Mouse (Mus musculus) CH12.LX (cell line): ENCODE measurements at regions not wholly inside any gene's neighbourhood (a gene's known extent, or its start where the extent isn't known, plus 50 kb on each side); places are given as distances from the start of the nearest gene placed in this dataset.

Source experiments
- DNase-seq: peaks from one replicate; pipeline ENCODE4 v3.0.0-alpha.2; 2013; ENCODE audit errors: extremely low read depth
- H3K27ac ChIP-seq: 2 replicates; pipeline ENCODE4 v1.5.1; 2012; ENCODE audit warnings: low read depth, mild to moderate bottlenecking, control low read depth, moderate library complexity; ENCODE audit not compliant: insufficient read depth
- H3K27me3 ChIP-seq: replicated peaks from 2 replicates; pipeline ENCODE3; 2012; ENCODE audit warnings: inconsistent platforms
- H3K36me3 ChIP-seq, 2 experiments: replicated peaks in 1 of 2; 2 replicates each; pipeline versions ENCODE3 to v1.6.1; 2012; ENCODE audit warnings: inconsistent platforms in 1 of 2, low read length in 1 of 2, mild to moderate bottlenecking in 1 of 2, mixed read lengths in 1 of 2, moderate library complexity in 1 of 2; ENCODE audit not compliant: control insufficient read depth in 1 of 2, insufficient read depth in 1 of 2
- H3K4me1 ChIP-seq, 2 experiments: 2 replicates each; pipeline ENCODE4 v1.6.1; 2012; ENCODE audit warnings: inconsistent platforms in 1 of 2, moderate library complexity in 1 of 2; ENCODE audit not compliant: insufficient read depth in 2 of 2, control insufficient read depth in 1 of 2
- H3K4me2 ChIP-seq: 2 replicates; pipeline ENCODE4 v1.6.1; 2012; ENCODE audit warnings: low read depth, mild to moderate bottlenecking, control low read depth; ENCODE audit not compliant: poor library complexity, insufficient read depth, severe bottlenecking
- H3K4me3 ChIP-seq, 3 experiments: fragments of 150-350 bp in 1 of 3; sonication (generic) in 1 of 3; replicated peaks in 1 of 3; 2 replicates each; pipeline versions ENCODE3 to v1.5.1; 2011 to 2012; ENCODE audit warnings: low read depth in 2 of 3, low read length in 2 of 3, mild to moderate bottlenecking in 2 of 3, moderate library complexity in 2 of 3, control low read depth in 1 of 3, improper control_type of control experiment in 1 of 3, inconsistent platforms in 1 of 3, mixed read lengths in 1 of 3; ENCODE audit not compliant: poor library complexity in 1 of 3
- H3K79me2 ChIP-seq: replicated peaks from 2 replicates; pipeline ENCODE4 v1.6.1; 2012; ENCODE audit warnings: mild to moderate bottlenecking, moderate library complexity; ENCODE audit not compliant: control insufficient read depth, poor library complexity, insufficient read depth, severe bottlenecking; ENCODE audit errors: extremely low read depth
- H3K9ac ChIP-seq: 2 replicates; pipeline ENCODE4 v1.6.1; 2012; ENCODE audit warnings: low read depth, mild to moderate bottlenecking, control low read depth, moderate library complexity; ENCODE audit not compliant: insufficient read depth
- H3K9me3 ChIP-seq: replicated peaks from 2 replicates; pipeline ENCODE3; 2012; ENCODE audit warnings: low read length, inconsistent platforms, mixed read lengths
- BHLHE40 ChIP-seq: IDR thresholded peaks from 2 replicates; pipeline ENCODE4 v1.6.1; 2011; ENCODE audit warnings: mild to moderate bottlenecking, low read depth, low read length, improper control_type of control experiment
- CHD1 ChIP-seq: IDR thresholded peaks from 2 replicates; pipeline ENCODE4 v1.6.1; 2012; ENCODE audit warnings: low read depth, low read length, improper control_type of control experiment, inconsistent platforms
- CTCF ChIP-seq, 2 experiments: IDR thresholded peaks in 1 of 2; conservative IDR thresholded peaks in 1 of 2; 2 replicates each; pipeline ENCODE4 v1.5.1; 2011 to 2012; ENCODE audit warnings: low read depth in 2 of 2, low read length in 2 of 2, improper control_type of control experiment in 1 of 2, inconsistent platforms in 1 of 2, mild to moderate bottlenecking in 1 of 2, moderate library complexity in 1 of 2
- E2F4 ChIP-seq: IDR thresholded peaks from 2 replicates; pipeline ENCODE4 v1.6.1; 2011; ENCODE audit warnings: low read depth, low read length, improper control_type of control experiment; ENCODE audit not compliant: insufficient replicate concordance
- ELF1 ChIP-seq: IDR thresholded peaks from 2 replicates; pipeline ENCODE4 v1.6.1; 2014; ENCODE audit warnings: low read depth, mild to moderate bottlenecking, inconsistent platforms, low read length, improper control_type of control experiment
- ETS1 ChIP-seq: conservative IDR thresholded peaks from 2 replicates; pipeline ENCODE4 v1.6.1; 2012; ENCODE audit warnings: low read depth, mild to moderate bottlenecking, inconsistent platforms, low read length, improper control_type of control experiment, moderate library complexity
- GABPA ChIP-seq: IDR thresholded peaks from 2 replicates; pipeline ENCODE4 v1.6.1; 2012; ENCODE audit warnings: low read depth, low read length, improper control_type of control experiment, inconsistent platforms; ENCODE audit not compliant: insufficient replicate concordance
- IRF4 ChIP-seq: IDR thresholded peaks from 2 replicates; pipeline ENCODE4 v1.6.1; 2014; ENCODE audit warnings: low read depth, mild to moderate bottlenecking, inconsistent platforms, low read length, improper control_type of control experiment
- JUND ChIP-seq: conservative IDR thresholded peaks from 2 replicates; pipeline ENCODE4 v1.6.1; 2011; ENCODE audit warnings: low read depth, low read length, improper control_type of control experiment
- KAT2A ChIP-seq: IDR thresholded peaks from 2 replicates; pipeline ENCODE4 v1.6.1; 2012; ENCODE audit warnings: low read length, improper control_type of control experiment, inconsistent platforms; ENCODE audit not compliant: insufficient replicate concordance
- MAFK ChIP-seq: IDR thresholded peaks from 2 replicates; pipeline ENCODE4 v1.6.1; 2011; ENCODE audit warnings: low read length, improper control_type of control experiment; ENCODE audit not compliant: insufficient replicate concordance
- MAX ChIP-seq: IDR thresholded peaks from 2 replicates; pipeline ENCODE4 v1.6.1; 2011; ENCODE audit warnings: low read length, improper control_type of control experiment
- MAZ ChIP-seq: IDR thresholded peaks from 2 replicates; pipeline ENCODE4 v1.6.1; 2012; ENCODE audit warnings: low read depth, mild to moderate bottlenecking, inconsistent platforms, low read length, improper control_type of control experiment, moderate library complexity
- MEF2A ChIP-seq: IDR thresholded peaks from 2 replicates; pipeline ENCODE4 v1.6.1; 2014; ENCODE audit warnings: low read depth, mild to moderate bottlenecking, inconsistent platforms, low read length, improper control_type of control experiment, borderline replicate concordance
- MXI1 ChIP-seq: IDR thresholded peaks from 2 replicates; pipeline ENCODE4 v1.6.1; 2011; ENCODE audit warnings: mild to moderate bottlenecking, low read depth, low read length, improper control_type of control experiment
- MYC ChIP-seq: IDR thresholded peaks from 2 replicates; pipeline ENCODE4 v1.6.1; 2011; ENCODE audit warnings: low read depth, mild to moderate bottlenecking, improper control_type of control experiment, low read length
- NELFE ChIP-seq: IDR thresholded peaks from 2 replicates; pipeline ENCODE4 v1.6.1; 2011; ENCODE audit warnings: low read depth, low read length, improper control_type of control experiment
- NRF1 ChIP-seq: IDR thresholded peaks from 2 replicates; pipeline ENCODE4 v1.6.1; 2014; ENCODE audit warnings: low read depth, mild to moderate bottlenecking, inconsistent platforms, low read length, improper control_type of control experiment, moderate library complexity
- PAX5 ChIP-seq: IDR thresholded peaks from 2 replicates; pipeline ENCODE4 v1.6.1; 2012; ENCODE audit warnings: low read length, inconsistent platforms, mixed read lengths
- POLR2A ChIP-seq: IDR thresholded peaks from 2 replicates; pipeline ENCODE4 v1.6.1; 2011; ENCODE audit warnings: low read depth, mild to moderate bottlenecking, improper control_type of control experiment, low read length
- POLR2AphosphoS2 ChIP-seq: IDR thresholded peaks from 2 replicates; pipeline ENCODE4 v1.6.1; 2011; ENCODE audit warnings: low read depth, low read length, improper control_type of control experiment
- RAD21 ChIP-seq: IDR thresholded peaks from 2 replicates; pipeline ENCODE4 v1.6.1; 2011; ENCODE audit warnings: low read depth, mild to moderate bottlenecking, low read length, improper control_type of control experiment, moderate library complexity
- SIN3A ChIP-seq: IDR thresholded peaks from 2 replicates; pipeline ENCODE4 v1.6.1; 2012; ENCODE audit warnings: low read length, improper control_type of control experiment, inconsistent platforms
- SMC3 ChIP-seq: IDR thresholded peaks from 2 replicates; pipeline ENCODE4 v1.6.1; 2011; ENCODE audit warnings: low read depth, low read length, improper control_type of control experiment
- TBP ChIP-seq: conservative IDR thresholded peaks from 2 replicates; pipeline ENCODE4 v1.6.1; 2011; ENCODE audit warnings: low read depth, low read length, improper control_type of control experiment
- USF1 ChIP-seq: IDR thresholded peaks from 2 replicates; pipeline ENCODE4 v1.6.1; 2014; ENCODE audit warnings: low read depth, mild to moderate bottlenecking, inconsistent platforms, low read length, improper control_type of control experiment
- USF2 ChIP-seq: conservative IDR thresholded peaks from 2 replicates; pipeline ENCODE4 v1.6.1; 2011; ENCODE audit warnings: low read depth, low read length, improper control_type of control experiment
- ZC3H11A ChIP-seq: IDR thresholded peaks from 2 replicates; pipeline ENCODE4 v1.6.1; 2012; ENCODE audit warnings: low read depth, mild to moderate bottlenecking, inconsistent platforms, low read length, improper control_type of control experiment
- dilution Hi-C: fragments of 300-500 bp; cut with MboI; formaldehyde crosslinking; loops from 2 replicates; pipeline ENCODE4 v1.14.3; 2020; ENCODE audit warnings: low sequenced_read_pairs; ENCODE audit not compliant: extremely low pct_unique_long_range_greater_than_20kb, extremely low pct_ligation_motif_present
- in situ Hi-C: fragments of 300-500 bp; cut with MboI; formaldehyde crosslinking; loops from 3 replicates; pipeline ENCODE4 v1.14.3; 2019; ENCODE audit warnings: low sequenced_read_pairs, low pct_ligation_motif_present, low pct_unique_long_range_greater_than_20kb, mixed read lengths

- in situ Hi-C loops, result no loop called here
- dilution Hi-C loops, result no loop called here
- H3K4me2 ChIP-seq, result no peak overlapping the region
These were observed 167.8 kb upstream of the Amot start for GRCm38 (mm10) chrX:145672776-145673175.

GRCm38 (mm10) chrX:145651647-145652046 lies 146.7 kb upstream of the Amot start:
- H3K4me1 ChIP-seq, result no peaks in the 10 kb centered on the region
- H3K9ac ChIP-seq, result no peak overlapping the region
- in situ Hi-C loops, result no loop called here
- TF ChIP-seq PAX5 (no peak), MYC (no peak), POLR2A (no peak), NELFE (no peak), MAZ (no peak), SIN3A (no peak), MAX (no peak), ELF1 (no peak), BHLHE40 (no peak), SMC3 (no peak), POLR2AphosphoS2 (no peak), IRF4 (no peak)
- H3K9me3 ChIP-seq, result no peaks in the 10 kb centered on the region
- DNase-seq, result no peak
- H3K27ac ChIP-seq, result no peak overlapping the region
- H3K36me3 ChIP-seq, result no peaks in the 10 kb centered on the region
- H3K4me3 ChIP-seq, result no peak overlapping the region
- H3K4me2 ChIP-seq, result no peak overlapping the region
- H3K79me2 ChIP-seq, result no peaks in the 10 kb centered on the region
- dilution Hi-C loops, result no loop called here
- H3K27me3 ChIP-seq, result no peaks in the 10 kb centered on the region

More at GRCm38 (mm10) chrX:145672776-145673175, 167.8 kb upstream of the Amot start:
- no peaks in the 10 kb centered on the region for H3K36me3 ChIP-seq
- no peaks in the 10 kb centered on the region for H3K9me3 ChIP-seq
- DNase-seq, result peak; percentile 46
- TF ChIP-seq NRF1 (no peak), JUND (no peak), GABPA (no peak), ETS1 (no peak), POLR2AphosphoS2 (no peak), ELF1 (no peak), NELFE (no peak), POLR2A (no peak), MAFK (no peak), MXI1 (no peak), USF2 (no peak), KAT2A (no peak), TBP (no peak), E2F4 (no peak), RAD21 (peak; percentile 60), CHD1 (no peak), IRF4 (no peak), PAX5 (no peak), ZC3H11A (no peak), SMC3 (peak; percentile 58), CTCF (conservative IDR thresholded peaks at IDR 0.05 in 1 of 2, IDR thresholded peaks at IDR 0.05 in 1 of 2; ENCODE audit: low read depth in 2 of 2, low read length in 2 of 2) (peak; percentile 18 to 61; a peak in 2 of 4 replicates), MEF2A (no peak), MAZ (no peak), USF1 (no peak), MAX (no peak)
- H3K4me3 ChIP-seq, result no peak overlapping the region
- H3K79me2 ChIP-seq, result no peaks in the 10 kb centered on the region
- no peak overlapping the region for H3K9ac ChIP-seq
- H3K27ac ChIP-seq, result no peak overlapping the region
- no peaks in the 10 kb centered on the region for H3K27me3 ChIP-seq
- no peaks in the 10 kb centered on the region for H3K4me1 ChIP-seq
